Mouse (Mus musculus) forebrain, postnatal 0 days (tissue): ENCODE data around the gene Homer3. TPM values are rescaled to one million over a fixed set of nuclear protein-coding genes. Genes with fewer than 3 reads are reported as not detected.

Source experiments
- ATAC-seq: fragments of 200-750 bp; cut with Nextera tagmentation; 2 replicates; pipeline ENCODE4 v1.8.0; 2017; ENCODE audit warnings: mild to moderate bottlenecking, moderate library complexity
- DNase-seq: peaks from one replicate; pipeline ENCODE4 v3.0.0-alpha.2; 2015
- H3K27ac ChIP-seq: fragments of 300-500 bp; sonication (generic); 2 replicates; pipeline ENCODE4 v1.5.1; 2014; ENCODE audit warnings: low read depth, mild to moderate bottlenecking, antibody characterized with exemption, low read length, moderate library complexity, mixed read lengths
- H3K27me3 ChIP-seq: fragments of 300-500 bp; sonication (generic); 2 replicates; pipeline ENCODE4 v1.6.1; 2014; ENCODE audit warnings: mild to moderate bottlenecking, low read length, mixed read lengths; ENCODE audit not compliant: insufficient read depth
- H3K36me3 ChIP-seq: fragments of 300-500 bp; sonication (generic); 2 replicates; pipeline ENCODE4 v1.6.1; 2014; ENCODE audit warnings: mild to moderate bottlenecking, moderate library complexity; ENCODE audit not compliant: insufficient read depth
- H3K4me1 ChIP-seq: fragments of 300-500 bp; sonication (generic); 2 replicates; pipeline ENCODE4 v1.6.1; 2014; ENCODE audit warnings: antibody characterized with exemption; ENCODE audit not compliant: insufficient read depth
- H3K4me2 ChIP-seq: fragments of 300-500 bp; sonication (generic); 2 replicates; pipeline ENCODE4 v1.6.1; 2014; ENCODE audit warnings: low read depth, mild to moderate bottlenecking, moderate library complexity
- H3K4me3 ChIP-seq: fragments of 300-500 bp; sonication (generic); 2 replicates; pipeline ENCODE4 v1.5.1; 2014; ENCODE audit warnings: low read depth, low read length, mixed read lengths
- H3K9ac ChIP-seq: fragments of 300-500 bp; sonication (generic); 2 replicates; pipeline ENCODE4 v1.6.1; 2014; ENCODE audit warnings: mild to moderate bottlenecking
- H3K9me3 ChIP-seq: fragments of 300-500 bp; sonication (generic); 2 replicates; pipeline ENCODE4 v1.6.1; 2016; ENCODE audit warnings: low read length
- CTCF ChIP-seq: sonication (generic); IDR thresholded peaks from 2 replicates; pipeline ENCODE4 v1.5.1; 2016; ENCODE audit warnings: antibody characterized with exemption, control low read depth, low read depth
- WGBS: fragments of 180-500 bp; shearing (Covaris S2); extraction: QIAGEN DNeasy Blood & Tissue Kit; methylation state at CpG from one replicate; pipeline ENCODE4 v1.1.7; 2014; 5-methylcytosine and 5-hydroxymethylcytosine counted together
- polyA plus RNA-seq: library from polyadenylated mRNA; unstranded; fragments of >200 nt; fragmentation: Nextera tagmentation; extraction: Ambion mirVana; gene quantifications from 2 replicates; pipeline ENCODE4 v1.2.1, GENCODE M21; 2015
- total RNA-seq: library from RNA; depleted of rRNA; stranded (reverse); fragments of >200 nt; gene quantifications from 2 replicates; pipeline ENCODE4 v1.2.3, GENCODE M21; 2014

Homer3 gene
- total and polyA plus RNA-seq, 2 experiments from 2014 or later = 20.2 to 34.7 TPM

DNA sequence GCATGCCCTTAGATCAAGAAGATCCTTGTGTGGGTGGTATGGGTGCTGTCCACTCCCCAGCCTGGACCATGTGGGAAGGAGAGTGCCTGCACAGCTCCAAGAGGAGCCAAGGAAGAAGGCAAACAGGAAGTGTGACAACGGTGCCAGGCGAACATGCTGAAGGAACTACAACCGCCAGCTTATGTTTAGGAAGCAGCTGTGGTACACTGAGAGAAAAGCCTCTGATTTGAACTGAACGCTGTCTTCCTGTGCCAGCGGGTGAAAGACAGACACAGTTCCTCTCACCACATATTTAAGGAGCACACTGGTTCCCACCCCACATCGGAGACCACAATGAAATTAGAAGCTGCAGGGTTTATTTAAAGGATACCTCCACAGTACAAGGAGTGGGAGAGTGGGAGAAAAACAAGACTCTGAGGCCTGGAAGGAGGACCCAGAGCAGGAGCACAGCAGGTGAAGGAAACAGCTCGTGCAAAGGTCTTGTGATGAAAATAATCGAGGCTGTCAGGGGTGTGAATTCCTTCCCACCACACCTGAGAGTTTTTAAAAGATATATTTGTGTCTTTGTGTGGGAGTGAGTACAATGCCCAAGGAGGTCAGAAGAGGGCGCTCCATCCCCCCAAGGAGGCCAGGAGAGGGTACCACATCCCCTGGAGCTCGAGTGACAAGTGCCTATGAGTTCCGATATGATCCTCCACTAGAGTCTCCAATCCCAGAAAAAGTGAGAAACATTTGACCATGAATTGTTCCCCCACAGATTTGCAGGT lies 13.6 kb upstream of the Homer3 start:
- H3K27me3 ChIP-seq = no peaks in the 10 kb centered on the region
- peak; percentile 43 for TF ChIP-seq CTCF
- H3K27ac ChIP-seq = peak overlapping the region; percentile 40; the same call in 1 of the 2 replicates
- ATAC-seq = peak; percentile 44
- peak; percentile 27 for DNase-seq
- H3K4me1 ChIP-seq = no peaks in the 10 kb centered on the region
- peaks cover 23% of the 10 kb centered on the region for H3K36me3 ChIP-seq
- no peaks in the 10 kb centered on the region for H3K9me3 ChIP-seq
- WGBS = 52% methylated on average over 11 of the region's 11 CpGs
- no peak overlapping the region for H3K4me3 ChIP-seq
- no peak overlapping the region for H3K9ac ChIP-seq
- H3K4me2 ChIP-seq = no peak overlapping the region

DNA sequence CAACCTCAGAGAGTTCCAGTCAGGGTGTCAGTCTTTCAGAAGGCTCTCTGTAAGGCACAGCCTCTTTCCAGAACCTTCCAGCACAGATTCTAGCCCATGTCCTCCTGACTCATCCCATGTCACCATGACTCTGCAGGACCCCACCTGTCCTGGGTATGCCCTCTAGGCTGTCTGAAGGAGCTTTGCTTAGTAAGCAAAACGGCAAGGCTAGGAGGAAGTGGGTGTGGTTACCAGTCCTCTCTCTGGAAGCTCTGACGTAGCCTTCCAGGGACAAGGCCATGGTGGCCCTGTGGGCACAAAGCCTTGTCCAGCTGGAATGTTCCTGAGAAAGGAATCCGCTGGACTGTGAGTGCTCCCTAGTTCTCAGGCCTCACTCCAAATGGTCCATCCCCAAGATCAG lies 9.7 kb upstream of the Homer3 start:
- Histone ChIP-seq H3K9me3 (no peaks in the 10 kb centered on the region), H3K4me1 (no peaks in the 10 kb centered on the region), H3K9ac (no peak overlapping the region), H3K27ac (no peak overlapping the region), H3K36me3 (no peaks in the 10 kb centered on the region), H3K4me2 (no peak overlapping the region), H3K4me3 (no peak overlapping the region), H3K27me3 (no peaks in the 10 kb centered on the region)
- no peak for DNase-seq
- TF ChIP-seq CTCF = no peak
- WGBS = 74% methylated on average over 3 of the region's 3 CpGs
- no peak for ATAC-seq

GRCm38 (mm10) chr8:70274350-70274749 lies 8.3 kb upstream of the Homer3 start:
- H3K4me2 ChIP-seq = no peak overlapping the region
- H3K27ac ChIP-seq = no peak overlapping the region
- no peak for DNase-seq
- no peaks in the 10 kb centered on the region for H3K36me3 ChIP-seq
- no peak for TF ChIP-seq CTCF
- H3K4me1 ChIP-seq = no peaks in the 10 kb centered on the region
- no peak overlapping the region for H3K9ac ChIP-seq
- H3K4me3 ChIP-seq = no peak overlapping the region
- ATAC-seq = no peak
- H3K9me3 ChIP-seq = no peaks in the 10 kb centered on the region
- H3K27me3 ChIP-seq = no peaks in the 10 kb centered on the region

GRCm38 (mm10) chr8:70276476-70276875 lies 6.2 kb upstream of the Homer3 start:
- ATAC-seq (no peak), DNase-seq (no peak)
- no peak overlapping the region for H3K4me2 ChIP-seq
- no peak overlapping the region for H3K9ac ChIP-seq
- no peaks in the 10 kb centered on the region for H3K36me3 ChIP-seq
- TF ChIP-seq CTCF = no peak
- H3K4me1 ChIP-seq = no peaks in the 10 kb centered on the region
- no peaks in the 10 kb centered on the region for H3K9me3 ChIP-seq
- no peak overlapping the region for H3K4me3 ChIP-seq
- H3K27ac ChIP-seq = no peak overlapping the region
- no peaks in the 10 kb centered on the region for H3K27me3 ChIP-seq
- WGBS = 88% methylated on average over 3 of the region's 3 CpGs

GRCm38 (mm10) chr8:70278175-70278574 lies 4.5 kb upstream of the Homer3 start:
- Histone ChIP-seq H3K4me1 (no peaks in the 10 kb centered on the region), H3K4me2 (no peak overlapping the region), H3K9me3 (no peaks in the 10 kb centered on the region), H3K27ac (no peak overlapping the region), H3K27me3 (no peaks in the 10 kb centered on the region), H3K9ac (no peak overlapping the region), H3K4me3 (no peak overlapping the region), H3K36me3 (no peaks in the 10 kb centered on the region)
- 60% methylated on average over 15 of the region's 15 CpGs for WGBS
- no peak for ATAC-seq
- DNase-seq = no peak
- TF ChIP-seq CTCF = no peak

DNA sequence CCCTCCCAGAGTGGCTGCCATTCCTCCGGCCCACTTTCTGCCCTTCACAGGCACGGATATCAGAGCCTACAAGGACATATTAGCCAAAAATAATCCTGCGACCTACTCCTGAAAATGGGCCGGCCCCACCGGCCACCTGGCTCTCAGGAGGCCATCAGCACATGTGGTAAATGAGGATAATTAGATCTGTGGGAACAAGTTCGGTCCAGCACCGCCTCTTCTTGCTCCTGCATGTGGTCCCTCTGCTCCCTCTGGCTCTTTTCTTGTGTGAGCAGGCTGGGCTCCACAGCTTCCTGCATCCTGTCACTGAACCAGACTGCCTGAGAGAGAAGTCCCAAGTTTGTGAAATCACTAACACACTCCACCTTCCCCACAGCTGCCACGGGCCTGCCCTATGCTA lies 3.4 kb upstream of the Homer3 start:
- H3K4me3 ChIP-seq = no peak overlapping the region

DNA sequence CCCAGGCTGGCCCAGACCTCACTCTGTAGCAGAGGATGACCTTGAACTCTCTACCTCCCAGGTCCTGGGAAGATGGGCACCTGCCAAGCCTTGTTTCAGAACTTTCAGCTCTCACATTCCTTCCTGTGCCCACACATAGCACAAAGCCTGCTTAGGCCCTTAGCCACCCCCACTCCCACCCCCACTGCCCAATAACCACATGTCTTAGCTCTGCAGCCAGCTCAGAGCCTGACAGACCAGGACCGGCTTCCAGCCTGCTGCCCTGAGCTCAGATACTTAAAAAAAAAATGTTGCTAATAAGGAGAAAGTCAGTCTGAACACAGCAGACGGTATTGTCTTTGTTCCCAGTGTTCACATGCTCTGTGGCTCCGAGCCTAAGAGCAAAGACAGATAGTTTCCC lies 1.6 kb upstream of the Homer3 start:
- WGBS = 27% methylated on average over 3 of the region's 3 CpGs
- Histone ChIP-seq H3K27ac (no peak overlapping the region), H3K27me3 (no peaks in the 10 kb centered on the region), H3K4me1 (no peaks in the 10 kb centered on the region), H3K4me2 (no peak overlapping the region), H3K4me3 (no peak overlapping the region), H3K36me3 (0 out of 2 replicates have a peak, but pooled peaks cover 4% of the 10 kb centered on the region), H3K9ac (no peak overlapping the region), H3K9me3 (no peaks in the 10 kb centered on the region)
- no peak for TF ChIP-seq CTCF
- DNase-seq (no peak), ATAC-seq (no peak)

More for the DNA sequence above, 3.4 kb upstream of the Homer3 start:
- no peak for TF ChIP-seq CTCF
- Histone ChIP-seq H3K9ac (no peak overlapping the region), H3K9me3 (no peaks in the 10 kb centered on the region), H3K36me3 (no peaks in the 10 kb centered on the region), H3K27ac (no peak overlapping the region), H3K27me3 (no peaks in the 10 kb centered on the region), H3K4me1 (no peaks in the 10 kb centered on the region), H3K4me2 (no peak overlapping the region)
- DNase-seq (no peak), ATAC-seq (no peak)
- WGBS = 60% methylated on average over 8 of the region's 8 CpGs
